Mouse (Mus musculus): ENCODE measurements at regions not wholly inside any gene's neighbourhood (a gene's known extent, or its start where the extent isn't known, plus 50 kb on each side); places are given as distances from the start of the nearest gene placed in this dataset.

DNA sequence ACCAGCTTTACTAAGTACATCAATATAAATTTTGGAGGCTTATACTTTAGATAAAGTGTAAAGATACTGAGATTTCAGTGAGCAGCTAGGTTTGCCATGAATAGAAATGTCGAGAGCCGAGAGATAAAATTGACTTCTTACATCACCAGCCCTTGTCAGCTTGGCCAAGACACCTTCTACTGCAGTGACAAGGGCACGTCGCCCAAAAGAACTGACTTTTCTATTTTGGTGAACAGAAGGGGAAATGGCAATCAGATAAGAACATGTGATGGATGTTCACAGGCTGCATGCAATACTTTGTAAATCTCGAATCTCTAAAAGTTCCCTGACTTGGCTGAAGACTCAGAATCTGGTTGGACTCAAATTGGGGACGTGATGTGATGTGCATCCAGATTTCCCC lies 247.6 kb downstream of the Tox3 start:
- no peak overlapping the region for H3K4me3 ChIP-seq (replicated peaks in 1 of 3; ENCODE audit: low read depth in 2 of 3, low read length in 2 of 3, poor library complexity in 1 of 3)
- no peak for DNase-seq (ENCODE audit: extremely low read depth)
- H3K36me3 ChIP-seq (replicated peaks in 1 of 2; ENCODE audit: control insufficient read depth in 1 of 2, insufficient read depth in 1 of 2, low read length in 1 of 2), result no peaks in the 10 kb centered on the region
- no peaks in the 10 kb centered on the region for H3K27me3 ChIP-seq (replicated peaks)
- no peak overlapping the region for H3K4me2 ChIP-seq (ENCODE audit: insufficient read depth, low read depth, poor library complexity, severe bottlenecking)
- no peaks in the 10 kb centered on the region for H3K4me1 ChIP-seq (ENCODE audit: control insufficient read depth in 1 of 2, insufficient read depth in 2 of 2)
- in situ Hi-C loops (cut with MboI; ENCODE audit: low pct_ligation_motif_present, low pct_unique_long_range_greater_than_20kb, low sequenced_read_pairs), result no loop called here
- H3K79me2 ChIP-seq (replicated peaks; ENCODE audit: control insufficient read depth, extremely low read depth, insufficient read depth, poor library complexity, severe bottlenecking), result no peaks in the 10 kb centered on the region
- no peak overlapping the region for H3K27ac ChIP-seq (ENCODE audit: insufficient read depth, low read depth)
- H3K9ac ChIP-seq (ENCODE audit: insufficient read depth, low read depth), result no peak overlapping the region
- dilution Hi-C loops (cut with MboI; ENCODE audit: extremely low pct_ligation_motif_present, extremely low pct_unique_long_range_greater_than_20kb, low sequenced_read_pairs), result no loop called here
- no peak for TF ChIP-seq SMC3 (IDR thresholded peaks at IDR 0.05; ENCODE audit: low read depth, low read length)
- no peak for TF ChIP-seq ELF1 (IDR thresholded peaks at IDR 0.05; ENCODE audit: low read depth, low read length)
- no peak for TF ChIP-seq KAT2A (IDR thresholded peaks at IDR 0.05; ENCODE audit: insufficient replicate concordance, low read length)
- TF ChIP-seq ZMIZ1 (IDR thresholded peaks at IDR 0.05; ENCODE audit: low read depth, low read length), result no peak
- no peak for TF ChIP-seq BHLHE40 (IDR thresholded peaks at IDR 0.05; ENCODE audit: low read depth, low read length)
- TF ChIP-seq RCOR1 (conservative IDR thresholded peaks at IDR 0.05; ENCODE audit: low read depth, low read length), result no peak
- no peak for TF ChIP-seq CTCF (conservative IDR thresholded peaks at IDR 0.05 in 1 of 2, IDR thresholded peaks at IDR 0.05 in 1 of 2; ENCODE audit: low read depth in 2 of 2, low read length in 2 of 2)
- TF ChIP-seq POLR2A (IDR thresholded peaks at IDR 0.05; ENCODE audit: low read depth, low read length), result no peak
- no peak for TF ChIP-seq ZKSCAN1 (IDR thresholded peaks at IDR 0.05; ENCODE audit: borderline replicate concordance, low read depth, low read length)
- TF ChIP-seq CHD1 (IDR thresholded peaks at IDR 0.05; ENCODE audit: low read depth, low read length), result no peak
- TF ChIP-seq EP300 (IDR thresholded peaks at IDR 0.05; ENCODE audit: low read length), result no peak
- TF ChIP-seq JUND (conservative IDR thresholded peaks at IDR 0.05; ENCODE audit: low read depth, low read length), result no peak
- peaks cover 2% of the 10 kb centered on the region for H3K9me3 ChIP-seq (replicated peaks; ENCODE audit: low read length)

DNA sequence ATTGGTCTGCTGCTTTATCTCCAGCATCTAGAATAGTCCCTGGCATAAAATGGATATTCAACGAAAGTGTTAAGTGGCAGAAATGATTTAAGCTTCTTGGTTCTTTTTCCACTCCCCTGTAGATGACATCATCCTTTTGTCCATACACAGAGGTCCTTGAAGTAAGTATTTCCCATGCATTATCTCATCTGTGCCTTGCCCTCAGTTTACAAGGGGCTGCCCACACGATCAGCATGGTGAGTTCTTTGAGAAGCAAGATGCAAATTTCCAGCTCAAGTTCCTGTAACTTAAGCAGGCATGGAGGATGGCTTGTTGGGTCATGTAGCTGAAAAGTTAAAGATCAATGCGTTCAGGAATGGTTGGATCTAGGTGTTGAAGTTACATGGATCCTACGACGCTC lies 265.5 kb downstream of the Tox3 start:
- Histone ChIP-seq H3K9ac (ENCODE audit: insufficient read depth, low read depth) (no peak overlapping the region), H3K27ac (ENCODE audit: insufficient read depth, low read depth) (no peak overlapping the region), H3K4me2 (ENCODE audit: insufficient read depth, low read depth, poor library complexity, severe bottlenecking) (no peak overlapping the region), H3K4me3 (replicated peaks in 1 of 3; ENCODE audit: low read depth in 2 of 3, low read length in 2 of 3, poor library complexity in 1 of 3) (no peak overlapping the region), H3K9me3 (replicated peaks; ENCODE audit: low read length) (peaks cover 3% of the 10 kb centered on the region), H3K27me3 (replicated peaks) (no peaks in the 10 kb centered on the region), H3K79me2 (replicated peaks; ENCODE audit: control insufficient read depth, extremely low read depth, insufficient read depth, poor library complexity, severe bottlenecking) (no peaks in the 10 kb centered on the region), H3K36me3 (replicated peaks in 1 of 2; ENCODE audit: control insufficient read depth in 1 of 2, insufficient read depth in 1 of 2, low read length in 1 of 2) (no peaks in the 10 kb centered on the region), H3K4me1 (ENCODE audit: control insufficient read depth in 1 of 2, insufficient read depth in 2 of 2) (peaks cover 0 to 12% of the 10 kb centered on the region in 2 experiments; a peak in 2 of 4 replicates)
- DNase-seq (ENCODE audit: extremely low read depth), result peak; percentile 70
- dilution Hi-C loops (cut with MboI; ENCODE audit: extremely low pct_ligation_motif_present, extremely low pct_unique_long_range_greater_than_20kb, low sequenced_read_pairs), result no loop called here
- TF ChIP-seq JUND (conservative IDR thresholded peaks at IDR 0.05; ENCODE audit: low read depth, low read length) (no peak), EP300 (IDR thresholded peaks at IDR 0.05; ENCODE audit: low read length) (0 out of 2 replicates have a peak, but pooled peaks have one; percentile 16), ETS1 (conservative IDR thresholded peaks at IDR 0.05; ENCODE audit: low read depth, low read length) (peak; percentile 54), TBP (conservative IDR thresholded peaks at IDR 0.05; ENCODE audit: low read depth, low read length) (no peak)
- in situ Hi-C loops (cut with MboI; ENCODE audit: low pct_ligation_motif_present, low pct_unique_long_range_greater_than_20kb, low sequenced_read_pairs), result no loop called here

DNA sequence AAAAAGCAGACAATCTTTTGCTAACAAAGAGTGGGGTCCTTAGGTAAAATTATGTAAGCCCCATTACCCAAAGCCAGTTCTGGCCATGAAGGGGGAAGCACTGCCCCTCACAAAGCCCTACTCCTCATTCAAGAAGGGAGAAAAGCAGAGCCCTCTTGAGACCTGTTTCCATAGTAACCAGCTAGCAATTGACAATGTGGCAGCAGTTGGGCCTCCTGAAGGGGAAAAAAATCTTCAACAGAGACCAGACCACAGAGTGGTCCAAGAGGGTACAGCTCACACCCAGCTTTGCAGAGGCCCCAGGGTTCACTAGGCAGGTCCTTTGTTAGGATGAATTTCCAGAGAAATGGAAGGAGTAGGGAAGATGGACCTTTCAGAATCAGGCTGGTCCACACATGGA lies 271.8 kb downstream of the Tox3 start:
- Histone ChIP-seq H3K4me3 (replicated peaks in 1 of 3; ENCODE audit: low read depth in 2 of 3, low read length in 2 of 3, poor library complexity in 1 of 3) (no peak overlapping the region), H3K79me2 (replicated peaks; ENCODE audit: control insufficient read depth, extremely low read depth, insufficient read depth, poor library complexity, severe bottlenecking) (no peaks in the 10 kb centered on the region), H3K27me3 (replicated peaks) (no peaks in the 10 kb centered on the region), H3K27ac (ENCODE audit: insufficient read depth, low read depth) (no peak overlapping the region), H3K9ac (ENCODE audit: insufficient read depth, low read depth) (no peak overlapping the region), H3K4me2 (ENCODE audit: insufficient read depth, low read depth, poor library complexity, severe bottlenecking) (no peak overlapping the region), H3K4me1 (ENCODE audit: control insufficient read depth in 1 of 2, insufficient read depth in 2 of 2) (peaks cover 0 to 15% of the 10 kb centered on the region in 2 experiments; a peak in 2 of 4 replicates), H3K36me3 (replicated peaks in 1 of 2; ENCODE audit: control insufficient read depth in 1 of 2, insufficient read depth in 1 of 2, low read length in 1 of 2) (no peaks in the 10 kb centered on the region), H3K9me3 (replicated peaks; ENCODE audit: low read length) (no peaks in the 10 kb centered on the region)
- TF ChIP-seq JUND (conservative IDR thresholded peaks at IDR 0.05; ENCODE audit: low read depth, low read length) (no peak), TBP (conservative IDR thresholded peaks at IDR 0.05; ENCODE audit: low read depth, low read length) (no peak), E2F4 (IDR thresholded peaks at IDR 0.05; ENCODE audit: insufficient replicate concordance, low read depth, low read length) (no peak), HCFC1 (IDR thresholded peaks at IDR 0.05; ENCODE audit: low read depth, low read length) (no peak), IRF4 (IDR thresholded peaks at IDR 0.05; ENCODE audit: low read depth, low read length) (no peak), RAD21 (IDR thresholded peaks at IDR 0.05; ENCODE audit: low read depth, low read length) (no peak), MYC (IDR thresholded peaks at IDR 0.05; ENCODE audit: low read depth, low read length) (no peak), JUN (IDR thresholded peaks at IDR 0.05; ENCODE audit: insufficient read depth, low read depth, low read length) (no peak), SMC3 (IDR thresholded peaks at IDR 0.05; ENCODE audit: low read depth, low read length) (no peak), ELF1 (IDR thresholded peaks at IDR 0.05; ENCODE audit: low read depth, low read length) (no peak), CHD1 (IDR thresholded peaks at IDR 0.05; ENCODE audit: low read depth, low read length) (no peak), MAZ (IDR thresholded peaks at IDR 0.05; ENCODE audit: low read depth, low read length) (no peak), MXI1 (IDR thresholded peaks at IDR 0.05; ENCODE audit: low read depth, low read length) (no peak), POLR2A (IDR thresholded peaks at IDR 0.05; ENCODE audit: low read depth, low read length) (no peak), NRF1 (IDR thresholded peaks at IDR 0.05; ENCODE audit: low read depth, low read length) (no peak), PAX5 (IDR thresholded peaks at IDR 0.05; ENCODE audit: low read length) (no peak), ZNF384 (IDR thresholded peaks at IDR 0.05; ENCODE audit: low read depth, low read length) (no peak), POLR2AphosphoS2 (IDR thresholded peaks at IDR 0.05; ENCODE audit: low read depth, low read length) (no peak), ZKSCAN1 (IDR thresholded peaks at IDR 0.05; ENCODE audit: borderline replicate concordance, low read depth, low read length) (no peak)
- peak; percentile 37 for DNase-seq (ENCODE audit: extremely low read depth)
- dilution Hi-C loops (cut with MboI; ENCODE audit: extremely low pct_ligation_motif_present, extremely low pct_unique_long_range_greater_than_20kb, low sequenced_read_pairs), result no loop called here
- in situ Hi-C loops (cut with MboI; ENCODE audit: low pct_ligation_motif_present, low pct_unique_long_range_greater_than_20kb, low sequenced_read_pairs), result no loop called here
